Mouse (Mus musculus) kidney, adult 10 weeks (tissue): ENCODE measurements around the gene Olfr474. TPM values are rescaled to one million over a fixed set of nuclear protein-coding genes. Genes with fewer than 3 reads are reported as not detected.

Source experiments
- polyA plus RNA-seq: library from polyadenylated mRNA; stranded (reverse); fragments of 350-450 nt; fragmentation: Illumina TruSeq; extraction: RNeasy Lipid Tissue Mini Kit (QIAGEN cat#74804); gene quantifications from one replicate; pipeline ENCODE4 v1.2.3, GENCODE M21; 2014; ENCODE audit warnings: low read depth, low replicate concordance

The Olfr474 gene
- not detected for polyA plus RNA-seq

GRCm38 (mm10) chr7:107954343-107954742 is at the start of gene Olfr474:
Gene Olfr474, plus strand, starts transcription at chr7:107954643.

GRCm38 (mm10) chr7:107930146-107930545 is 24.3 kb upstream of the Olfr474 start, which contains the start of gene Olfr473:
Gene Olfr473, plus strand, starts transcription at chr7:107930446.

GRCm38 (mm10) chr7:107964503-107964902 is 10.1 kb downstream of the Olfr474 start, which contains the start of gene Olfr476:
Gene Olfr476, plus strand, starts transcription at chr7:107964803.

GRCm38 (mm10) chr7:107986393-107986792 is 31.9 kb downstream of the Olfr474 start, which contains the start of gene Olfr477:
Gene Olfr477, plus strand, starts transcription at chr7:107986693.

Other genes with a start within 250 kb of the Olfr474 start
- not detected for gene Cyb5r2, start 196.6 kb upstream of the Olfr474 start, polyA plus RNA-seq
- not detected for gene Ovch2, start 153.4 kb upstream of the Olfr474 start, polyA plus RNA-seq
- not detected for gene Olfr467, start 142.4 kb upstream of the Olfr474 start, polyA plus RNA-seq
- gene Olfr469, start 129.1 kb upstream of the Olfr474 start, polyA plus RNA-seq = not detected
- gene Olfr470, start 107.2 kb upstream of the Olfr474 start, polyA plus RNA-seq = not detected
- not detected for gene Olfr472, start 56.7 kb upstream of the Olfr474 start, polyA plus RNA-seq
- not detected for gene Olfr473, start 24.2 kb upstream of the Olfr474 start, polyA plus RNA-seq
- not detected for gene Olfr476, start 10.2 kb downstream of the Olfr474 start, polyA plus RNA-seq
- gene Olfr477, start 32.0 kb downstream of the Olfr474 start, polyA plus RNA-seq = not detected
- gene Olfr478, start 79.3 kb downstream of the Olfr474 start, polyA plus RNA-seq = not detected
- not detected for gene Olfr479, start 96.0 kb downstream of the Olfr474 start, polyA plus RNA-seq
- gene Olfr480, start 112.7 kb downstream of the Olfr474 start, polyA plus RNA-seq = not detected
- not detected for gene Olfr481, start 125.2 kb downstream of the Olfr474 start, polyA plus RNA-seq
- gene Olfr482, start 142.9 kb downstream of the Olfr474 start, polyA plus RNA-seq = not detected
- not detected for gene Olfr483, start 146.2 kb downstream of the Olfr474 start, polyA plus RNA-seq
- gene Olfr484, start 172.8 kb downstream of the Olfr474 start, polyA plus RNA-seq = not detected
- not detected for gene Olfr485, start 205.2 kb downstream of the Olfr474 start, polyA plus RNA-seq
- not detected for gene Olfr486, start 218.1 kb downstream of the Olfr474 start, polyA plus RNA-seq